Mouse (Mus musculus): ENCODE results near the gene Arhgef17. TPM values are rescaled to one million over a fixed set of nuclear protein-coding genes. Genes with fewer than 3 reads are reported as not detected.

Gene Arhgef17
- polyA plus RNA-seq, 1 experiment from 2014 or later, result 2.2 TPM

GRCm38 (mm10) chr7:100911246-100911770, 20.6 kb downstream of the Arhgef17 start:
- no peaks in the 10 kb centered on the region for H3K27me3 ChIP-seq (ENCODE audit: control insufficient read depth, insufficient read depth, low read length)
- 0 out of 2 replicates have a peak overlapping the region, but pooled peaks have one; percentile 27 for H3K9ac ChIP-seq (ENCODE audit: low read length)
- peaks cover 5% of the 10 kb centered on the region for H3K4me1 ChIP-seq (replicated peaks; ENCODE audit: control insufficient read depth, insufficient read depth)
- no peak overlapping the region for H3K4me3 ChIP-seq (ENCODE audit: low read depth, low read length)
- 0 out of 2 replicates have a peak overlapping the region, but pooled peaks have one; percentile 11 for H3K4me2 ChIP-seq (replicated peaks; ENCODE audit: low read depth)
- DNase-seq (ENCODE audit: low spot score), result no peak
- no peaks in the 10 kb centered on the region for H3K9me3 ChIP-seq (ENCODE audit: control insufficient read depth, low read length)
- peak overlapping the region; percentile 73 for H3K27ac ChIP-seq (replicated peaks)
- no peaks in the 10 kb centered on the region for H3K36me3 ChIP-seq (ENCODE audit: control insufficient read depth, insufficient read depth, low read length)
- ATAC-seq (ENCODE audit: low FRiP score, low TSS enrichment), result no peak; the same call in 1 of the 2 replicates
- no peak for TF ChIP-seq CTCF (IDR thresholded peaks at IDR 0.05; ENCODE audit: low read depth)
- TF ChIP-seq EP300 (optimal IDR thresholded peaks at IDR 0.05), result no peak
- WGBS, result 16% methylated on average over 2 of the region's 2 CpGs

DNA sequence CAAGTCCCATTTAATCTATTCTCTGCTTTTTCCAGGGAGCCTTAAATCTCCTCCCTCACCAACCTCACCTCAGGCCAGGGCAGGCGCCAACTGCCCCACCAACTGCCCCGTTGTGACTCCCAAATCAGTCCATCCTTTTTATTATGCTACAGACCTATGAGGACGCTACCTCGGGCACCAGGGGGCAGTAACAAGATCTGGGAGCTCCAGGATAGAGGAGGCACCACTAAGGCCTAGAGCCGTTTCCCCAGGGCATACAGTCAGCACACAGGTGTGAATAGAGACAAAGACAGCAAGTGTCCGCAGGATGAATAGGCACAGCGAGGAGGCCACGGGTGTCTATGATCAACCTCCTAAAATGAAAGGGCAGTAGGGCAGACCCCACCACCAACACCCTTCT, 23.3 kb downstream of the Arhgef17 start:
- ATAC-seq (ENCODE audit: low FRiP score, low TSS enrichment), result 0 out of 2 replicates have a peak, but pooled peaks have one; percentile 31
- Histone ChIP-seq H3K4me3 (ENCODE audit: low read depth, low read length) (no peak overlapping the region), H3K4me2 (replicated peaks; ENCODE audit: low read depth) (no peak overlapping the region), H3K9me3 (ENCODE audit: control insufficient read depth, low read length) (no peaks in the 10 kb centered on the region), H3K27me3 (ENCODE audit: control insufficient read depth, insufficient read depth, low read length) (no peaks in the 10 kb centered on the region), H3K9ac (ENCODE audit: low read length) (no peak overlapping the region), H3K27ac (replicated peaks) (peak overlapping the region; percentile 71), H3K4me1 (replicated peaks; ENCODE audit: control insufficient read depth, insufficient read depth) (peaks cover 5% of the 10 kb centered on the region), H3K36me3 (ENCODE audit: control insufficient read depth, insufficient read depth, low read length) (no peaks in the 10 kb centered on the region; the same call in 1 of the 2 replicates)
- TF ChIP-seq EP300 (optimal IDR thresholded peaks at IDR 0.05) (no peak), CTCF (IDR thresholded peaks at IDR 0.05; ENCODE audit: low read depth) (peak; percentile 68)
- peak; percentile 48 for DNase-seq (ENCODE audit: low spot score)
- WGBS, result 44% methylated on average over 8 of the region's 8 CpGs

DNA sequence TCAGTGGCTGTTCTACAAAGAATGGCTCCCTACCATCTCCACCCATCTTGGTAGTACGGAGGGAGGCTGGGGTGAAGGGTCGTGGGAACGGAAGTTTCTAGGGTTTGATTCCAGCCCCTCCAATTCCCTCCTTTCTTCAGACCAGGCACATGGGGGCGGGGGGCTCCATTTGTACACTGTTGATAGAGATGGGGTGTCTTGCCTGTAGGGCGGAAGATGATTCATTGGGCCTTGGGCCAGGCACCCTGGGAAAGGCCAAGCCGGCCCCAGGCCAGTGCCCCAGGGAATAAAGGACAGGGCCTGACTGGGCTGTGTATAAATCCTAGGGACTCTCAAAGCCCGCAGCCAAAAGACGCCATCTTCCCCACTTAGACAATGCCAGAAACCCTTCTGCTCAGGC, 23.8 kb downstream of the Arhgef17 start:
- no peaks in the 10 kb centered on the region; the same call in 1 of the 2 replicates for H3K36me3 ChIP-seq (ENCODE audit: control insufficient read depth, insufficient read depth, low read length)
- peaks cover 5% of the 10 kb centered on the region for H3K4me1 ChIP-seq (replicated peaks; ENCODE audit: control insufficient read depth, insufficient read depth)
- peak overlapping the region; percentile 71 for H3K27ac ChIP-seq (replicated peaks)
- no peak for DNase-seq (ENCODE audit: low spot score)
- peak; percentile 17; the same call in 1 of the 2 replicates for ATAC-seq (ENCODE audit: low FRiP score, low TSS enrichment)
- peak overlapping the region; percentile 35; the same call in 1 of the 2 replicates for H3K9ac ChIP-seq (ENCODE audit: low read length)
- TF ChIP-seq CTCF (IDR thresholded peaks at IDR 0.05; ENCODE audit: low read depth) (no peak), EP300 (optimal IDR thresholded peaks at IDR 0.05) (no peak)
- H3K4me3 ChIP-seq (ENCODE audit: low read depth, low read length), result no peak overlapping the region
- H3K27me3 ChIP-seq (ENCODE audit: control insufficient read depth, insufficient read depth, low read length), result no peaks in the 10 kb centered on the region
- no peak overlapping the region for H3K4me2 ChIP-seq (replicated peaks; ENCODE audit: low read depth)
- H3K9me3 ChIP-seq (ENCODE audit: control insufficient read depth, low read length), result no peaks in the 10 kb centered on the region
- 63% methylated on average over 8 of the region's 8 CpGs for WGBS

DNA sequence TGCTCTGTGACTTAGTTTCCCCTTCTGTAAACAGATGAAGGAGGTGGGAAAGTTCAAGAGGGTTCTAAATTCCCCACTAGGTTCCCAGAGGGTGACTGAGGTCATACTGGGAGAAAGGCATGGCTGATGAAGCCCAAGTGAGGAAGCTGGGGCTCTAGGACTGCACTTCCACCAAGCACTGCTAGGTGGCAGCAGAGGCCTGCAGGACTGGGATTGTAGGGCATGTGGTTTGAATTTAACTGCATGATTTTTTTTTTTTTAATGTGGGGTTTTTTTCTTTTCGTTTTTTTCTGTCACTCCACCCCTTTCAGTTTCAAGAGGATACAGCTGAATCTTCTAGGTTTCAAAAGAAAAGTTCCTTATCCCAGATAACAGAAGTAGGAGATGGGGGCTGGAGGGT, 24.7 kb downstream of the Arhgef17 start:
- no peaks in the 10 kb centered on the region; the same call in 1 of the 2 replicates for H3K36me3 ChIP-seq (ENCODE audit: control insufficient read depth, insufficient read depth, low read length)
- ATAC-seq (ENCODE audit: low FRiP score, low TSS enrichment) (no peak), DNase-seq (ENCODE audit: low spot score) (peak; percentile 79)
- peak; percentile 98 for TF ChIP-seq CTCF (IDR thresholded peaks at IDR 0.05; ENCODE audit: low read depth)
- TF ChIP-seq EP300 (optimal IDR thresholded peaks at IDR 0.05), result no peak
- WGBS, result 0% methylated on average over 1 of the region's 1 CpGs
- H3K4me3 ChIP-seq (ENCODE audit: low read depth, low read length), result no peak overlapping the region
- peak overlapping the region; percentile 71 for H3K27ac ChIP-seq (replicated peaks)
- no peak overlapping the region for H3K9ac ChIP-seq (ENCODE audit: low read length)
- H3K27me3 ChIP-seq (ENCODE audit: control insufficient read depth, insufficient read depth, low read length), result no peaks in the 10 kb centered on the region
- peaks cover 5% of the 10 kb centered on the region for H3K4me1 ChIP-seq (replicated peaks; ENCODE audit: control insufficient read depth, insufficient read depth)
- H3K9me3 ChIP-seq (ENCODE audit: control insufficient read depth, low read length), result no peaks in the 10 kb centered on the region
- peak overlapping the region; percentile 36; the same call in 1 of the 2 replicates for H3K4me2 ChIP-seq (replicated peaks; ENCODE audit: low read depth)

GRCm38 (mm10) chr7:100906029-100906789, 25.7 kb downstream of the Arhgef17 start:
- 0 out of 2 replicates have a peak overlapping the region, but pooled peaks have one; percentile 4 for H3K9ac ChIP-seq (ENCODE audit: low read length)
- H3K9me3 ChIP-seq (ENCODE audit: control insufficient read depth, low read length), result no peaks in the 10 kb centered on the region
- no peak overlapping the region for H3K4me3 ChIP-seq (ENCODE audit: low read depth, low read length)
- ATAC-seq (ENCODE audit: low FRiP score, low TSS enrichment) (no peak), DNase-seq (ENCODE audit: low spot score) (no peak)
- 64% methylated on average over 10 of the region's 10 CpGs for WGBS
- no peaks in the 10 kb centered on the region; the same call in 1 of the 2 replicates for H3K4me1 ChIP-seq (replicated peaks; ENCODE audit: control insufficient read depth, insufficient read depth)
- H3K27ac ChIP-seq (replicated peaks), result no peak overlapping the region
- no peaks in the 10 kb centered on the region; the same call in 1 of the 2 replicates for H3K36me3 ChIP-seq (ENCODE audit: control insufficient read depth, insufficient read depth, low read length)
- no peak for TF ChIP-seq EP300 (optimal IDR thresholded peaks at IDR 0.05)
- no peak for TF ChIP-seq CTCF (IDR thresholded peaks at IDR 0.05; ENCODE audit: low read depth)
- H3K4me2 ChIP-seq (replicated peaks; ENCODE audit: low read depth), result no peak overlapping the region
- no peaks in the 10 kb centered on the region for H3K27me3 ChIP-seq (ENCODE audit: control insufficient read depth, insufficient read depth, low read length)
